Mouse (Mus musculus) heart, postnatal 0 days (tissue): ENCODE data around the gene Zcchc12. TPM values are rescaled to one million over a fixed set of nuclear protein-coding genes. Genes with fewer than 3 reads are reported as not detected.

ENCODE experiments used
- ATAC-seq: fragments of 200-750 bp; cut with Nextera tagmentation; 2 replicates; pipeline ENCODE4 v1.8.0; 2017; ENCODE audit warnings: low read depth, moderate number of reproducible peaks, moderate library complexity; ENCODE audit not compliant: insufficient read depth
- DNase-seq: peaks from one replicate; pipeline ENCODE4 v3.0.0-alpha.2; 2016; ENCODE audit warnings: low spot score
- H3K27ac ChIP-seq: fragments of 300-500 bp; sonication (generic); 2 replicates; pipeline ENCODE4 v1.5.1; 2014; ENCODE audit warnings: low read depth, mild to moderate bottlenecking
- H3K27me3 ChIP-seq: fragments of 300-500 bp; sonication (generic); 2 replicates; pipeline ENCODE4 v1.6.1; 2014; ENCODE audit warnings: low read length, mixed read lengths; ENCODE audit not compliant: control insufficient read depth, insufficient read depth
- H3K36me3 ChIP-seq: fragments of 300-500 bp; sonication (generic); replicated peaks from 2 replicates; pipeline ENCODE4 v1.6.1; 2014; ENCODE audit warnings: low read length, mixed read lengths; ENCODE audit not compliant: control insufficient read depth, insufficient read depth
- H3K4me1 ChIP-seq: fragments of 300-500 bp; sonication (generic); 2 replicates; pipeline ENCODE4 v1.6.1; 2014; ENCODE audit warnings: antibody characterized with exemption; ENCODE audit not compliant: control insufficient read depth, insufficient read depth
- H3K4me2 ChIP-seq: fragments of 300-500 bp; sonication (generic); 2 replicates; pipeline ENCODE4 v1.6.1; 2014; ENCODE audit warnings: low read depth, mild to moderate bottlenecking, low read length, moderate library complexity
- H3K4me3 ChIP-seq: fragments of 300-500 bp; sonication (generic); 2 replicates; pipeline ENCODE4 v1.5.1; 2014; ENCODE audit warnings: low read depth, low read length
- H3K9ac ChIP-seq: fragments of 300-500 bp; sonication (generic); replicated peaks from 2 replicates; pipeline ENCODE4 v1.6.1; 2014; ENCODE audit warnings: low read depth, low read length, mixed read lengths
- H3K9me3 ChIP-seq: fragments of 300-500 bp; sonication (generic); replicated peaks from 2 replicates; pipeline ENCODE4 v1.6.1; 2016; ENCODE audit warnings: low read length; ENCODE audit not compliant: control insufficient read depth
- CTCF ChIP-seq: IDR thresholded peaks from 2 replicates; pipeline ENCODE4 v1.5.1; 2016; ENCODE audit warnings: antibody characterized with exemption, control low read depth, low read depth
- EP300 ChIP-seq: IDR thresholded peaks from 2 replicates; pipeline ENCODE4 v1.6.1; 2016; ENCODE audit warnings: antibody characterized with exemption, low read depth
- WGBS: fragments of 180-500 bp; shearing (Covaris S2); extraction: QIAGEN DNeasy Blood & Tissue Kit; methylation state at CpG from one replicate; pipeline ENCODE4 v1.1.7; 2014; 5-methylcytosine and 5-hydroxymethylcytosine counted together
- polyA plus RNA-seq: library from polyadenylated mRNA; unstranded; fragments of >200 nt; fragmentation: Nextera tagmentation; extraction: Ambion mirVana; gene quantifications from 2 replicates; pipeline ENCODE4 v1.2.1, GENCODE M21; 2015
- total RNA-seq: library from RNA; depleted of rRNA; stranded (reverse); fragments of >200 nt; gene quantifications from 2 replicates; pipeline ENCODE4 v1.2.3, GENCODE M21; 2014; ENCODE audit warnings: low replicate concordance

The Zcchc12 gene
- total and polyA plus RNA-seq, 2 experiments from 2014 or later, result 0.42 to 0.66 TPM

DNA sequence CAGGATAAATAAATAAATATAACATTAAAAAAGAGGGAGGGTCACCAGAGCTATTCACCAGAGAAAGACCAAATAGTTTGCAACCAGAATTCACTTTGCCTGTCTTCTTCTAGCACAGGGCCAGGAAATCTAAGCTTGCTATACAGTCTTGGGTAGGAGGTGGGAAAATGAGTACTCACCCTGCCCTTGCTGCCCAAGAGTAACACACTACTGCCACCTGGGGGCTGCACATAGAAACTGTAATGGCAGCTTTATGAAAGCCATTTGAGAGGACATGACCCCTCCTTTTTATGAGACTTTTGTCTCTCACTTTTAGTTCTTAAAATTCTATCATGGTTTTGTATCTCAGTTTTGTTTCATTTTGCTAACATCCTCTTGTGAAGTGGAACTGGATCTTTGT, 12.1 kb upstream of the Zcchc12 start:
- Histone ChIP-seq H3K9ac (no peak overlapping the region), H3K27me3 (no peaks in the 10 kb centered on the region), H3K36me3 (no peaks in the 10 kb centered on the region), H3K4me2 (no peak overlapping the region), H3K4me3 (no peak overlapping the region), H3K9me3 (no peaks in the 10 kb centered on the region), H3K27ac (no peak overlapping the region), H3K4me1 (no peaks in the 10 kb centered on the region)
- peak; percentile 71 for TF ChIP-seq CTCF
- TF ChIP-seq EP300, result no peak
- ATAC-seq, result no peak
- DNase-seq, result peak; percentile 37

DNA sequence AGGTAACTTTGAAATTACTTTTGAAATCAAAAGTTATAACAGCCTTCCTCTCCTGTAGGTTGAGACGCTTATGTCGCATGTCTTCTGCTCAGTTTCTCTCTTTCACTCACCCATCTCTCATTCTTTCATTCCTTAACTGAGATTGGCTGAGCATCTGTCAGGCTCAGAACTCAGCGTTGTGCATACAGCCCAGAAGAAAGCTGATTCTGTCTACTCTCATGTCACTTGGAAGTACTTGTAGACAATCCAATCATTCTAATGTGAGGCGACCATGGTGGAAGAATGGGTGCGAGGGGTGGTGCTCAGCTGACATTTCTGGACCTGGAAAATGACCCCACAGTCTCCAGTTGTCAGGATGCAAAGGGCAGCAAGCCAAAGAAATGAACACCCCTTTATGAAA, 9.7 kb upstream of the Zcchc12 start:
- DNase-seq, result no peak
- no peaks in the 10 kb centered on the region for H3K36me3 ChIP-seq

DNA sequence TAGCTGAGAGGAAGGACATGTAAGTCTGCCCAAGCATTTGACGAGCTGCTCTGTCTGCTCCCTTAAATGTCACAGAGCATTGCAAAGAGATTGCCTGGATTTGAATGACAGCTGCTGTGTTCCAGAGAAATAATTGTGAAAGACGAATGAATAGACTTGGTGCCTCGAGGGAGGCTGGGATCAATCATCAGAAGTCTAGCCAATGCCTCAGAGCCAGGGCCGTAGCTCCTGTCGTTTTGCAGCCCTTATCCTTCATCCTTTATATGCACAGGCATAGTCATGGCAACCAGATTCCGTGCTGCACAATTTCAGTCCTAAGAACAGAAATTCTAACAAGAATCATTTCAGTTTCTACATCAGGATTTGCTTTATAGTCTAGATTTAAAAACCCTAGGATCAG, 9.3 kb upstream of the Zcchc12 start:
- no peaks in the 10 kb centered on the region for H3K27me3 ChIP-seq
- H3K9me3 ChIP-seq, result no peaks in the 10 kb centered on the region
- ATAC-seq (no peak), DNase-seq (no peak)
- no peak overlapping the region for H3K27ac ChIP-seq
- H3K36me3 ChIP-seq, result no peaks in the 10 kb centered on the region
- TF ChIP-seq EP300 (no peak), CTCF (no peak)
- no peak overlapping the region for H3K4me2 ChIP-seq
- WGBS, result 55% methylated on average over 6 of the region's 6 CpGs
- H3K4me3 ChIP-seq, result no peak overlapping the region
- no peaks in the 10 kb centered on the region for H3K4me1 ChIP-seq
- H3K9ac ChIP-seq, result no peak overlapping the region

More for the DNA sequence above, 9.7 kb upstream of the Zcchc12 start:
- WGBS, result 55% methylated on average over 5 of the region's 5 CpGs
- H3K9me3 ChIP-seq, result no peaks in the 10 kb centered on the region
- no peaks in the 10 kb centered on the region for H3K27me3 ChIP-seq
- no peak overlapping the region for H3K4me3 ChIP-seq
- TF ChIP-seq EP300, result no peak
- no peak for TF ChIP-seq CTCF
- H3K4me1 ChIP-seq, result no peaks in the 10 kb centered on the region
- no peak overlapping the region for H3K4me2 ChIP-seq
- no peak for ATAC-seq
- H3K9ac ChIP-seq, result no peak overlapping the region
- no peak overlapping the region for H3K27ac ChIP-seq

DNA sequence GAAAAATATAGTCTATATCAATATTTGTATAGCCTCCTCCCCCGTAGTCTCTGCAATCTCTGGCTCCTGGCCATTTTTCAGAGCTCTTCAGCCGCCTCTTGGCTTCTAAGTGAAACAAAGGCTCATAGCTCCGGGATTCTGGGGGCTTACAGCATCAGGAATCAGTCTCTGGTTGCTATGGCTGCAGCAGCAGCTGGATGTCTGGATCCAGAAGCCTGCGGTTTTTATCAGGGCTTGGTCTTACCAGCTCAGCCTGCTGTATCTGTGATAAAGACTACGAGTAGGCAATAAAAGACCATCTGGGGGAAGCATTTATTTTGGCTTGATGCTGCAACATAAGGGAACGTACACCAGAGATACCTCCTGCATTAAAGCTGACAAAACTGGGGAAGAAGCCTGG, 1.8 kb upstream of the Zcchc12 start:
- Histone ChIP-seq H3K4me1 (no peaks in the 10 kb centered on the region), H3K4me3 (no peak overlapping the region), H3K4me2 (no peak overlapping the region), H3K27ac (no peak overlapping the region), H3K9ac (no peak overlapping the region), H3K36me3 (no peaks in the 10 kb centered on the region), H3K9me3 (no peaks in the 10 kb centered on the region), H3K27me3 (no peaks in the 10 kb centered on the region)
- TF ChIP-seq CTCF, result no peak
- no peak for TF ChIP-seq EP300
- no peak for ATAC-seq
- no peak for DNase-seq
- 24% methylated on average over 6 of the region's 6 CpGs for WGBS

DNA sequence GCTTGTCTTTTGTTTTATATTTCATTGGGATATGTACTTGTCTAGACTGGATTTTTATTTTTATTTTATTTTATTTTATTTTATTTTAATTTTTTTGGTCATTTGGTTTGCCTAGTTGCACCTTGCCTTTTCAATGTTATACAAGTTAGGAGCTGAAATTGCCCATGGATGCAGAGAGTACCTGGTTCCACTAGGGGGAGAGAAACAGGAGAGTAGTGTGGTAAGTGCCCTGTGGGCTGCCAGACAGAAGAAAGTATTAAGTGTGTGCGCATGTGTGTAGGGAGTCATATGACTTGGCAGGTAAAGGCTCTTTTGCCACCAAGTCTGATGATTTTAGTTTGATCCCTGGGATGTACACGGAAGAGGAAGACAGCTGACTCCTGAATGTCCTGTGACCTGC, 13.8 kb downstream of the Zcchc12 start:
- DNase-seq (no peak), ATAC-seq (no peak)
- H3K9ac ChIP-seq, result no peak overlapping the region
- WGBS, result 73% methylated on average over 2 of the region's 2 CpGs
- H3K9me3 ChIP-seq, result no peaks in the 10 kb centered on the region
- no peaks in the 10 kb centered on the region for H3K27me3 ChIP-seq
- TF ChIP-seq EP300, result no peak
- TF ChIP-seq CTCF, result no peak
- H3K4me1 ChIP-seq, result no peaks in the 10 kb centered on the region
- no peak overlapping the region for H3K4me3 ChIP-seq
- H3K27ac ChIP-seq, result no peak overlapping the region
- H3K36me3 ChIP-seq, result no peaks in the 10 kb centered on the region
- H3K4me2 ChIP-seq, result no peak overlapping the region

- H3K27ac ChIP-seq, result no peak overlapping the region
Observed at GRCm38 (mm10) chrX:36211216-36211615, 15.5 kb downstream of the Zcchc12 start.

More at GRCm38 (mm10) chrX:36211216-36211615, 15.5 kb downstream of the Zcchc12 start:
- Histone ChIP-seq H3K36me3 (no peaks in the 10 kb centered on the region), H3K9ac (no peak overlapping the region), H3K27me3 (no peaks in the 10 kb centered on the region), H3K4me2 (no peak overlapping the region), H3K4me3 (no peak overlapping the region), H3K4me1 (no peaks in the 10 kb centered on the region), H3K9me3 (no peaks in the 10 kb centered on the region)
- TF ChIP-seq CTCF (no peak), EP300 (no peak)
- DNase-seq (no peak), ATAC-seq (no peak)
- 66% methylated on average over 3 of the region's 3 CpGs for WGBS
